In genomic region chr14:40992464-40992863, GRCm38 (mm10) we compare ENCODE assay signal across 16 mouse cellular contexts. TPM values are rescaled to one million over a fixed set of nuclear protein-coding genes. Genes with fewer than 3 reads are reported as not detected.
DNase-seq lines count a peak whose midpoint lies in the region; ATAC-seq and TF ChIP-seq lines count a peak whose summit lies in the region.
"Had no signal": no experiment of that assay in that cellular context is flagged by ENCODE, and none has a peak within 500 bp of the region (broad histone marks: within the 10 kb centered on the region; RNA-seq: fewer than 3 reads in every experiment).

No protein-coding gene starts in this region.

- peak; percentile 44; the same call in 1 of the 2 replicates for ATAC-seq in lung, embryonic 15.5 days (ENCODE audit: borderline replicate concordance, extremely low read depth, low FRiP score, low TSS enrichment)
- 0 out of 2 replicates have a peak, but pooled peaks have one; percentile 21 for ATAC-seq in erythroid progenitor cell, adult 5-6 weeks (replicated peaks; ENCODE audit: low FRiP score, poor library complexity, severe bottlenecking)
- peak; percentile 89 for ATAC-seq in liver, embryonic 13.5 days (ENCODE audit: low read depth)
- ATAC-seq in stomach, postnatal 0 days (ENCODE audit: low FRiP score, low TSS enrichment): peak; percentile 50; the same call in 1 of the 2 replicates
- ATAC-seq: midbrain, embryonic 16.5 days; Patski had no signal

- 25% methylated on average over 6 of the region's 6 CpGs for WGBS in lung, embryonic 15.5 days
- WGBS in liver, embryonic 13.5 days (ENCODE audit: insufficient replicate concordance): 3% methylated on average over 6 of the region's 6 CpGs
- 62% methylated on average over 6 of the region's 6 CpGs for WGBS in stomach, postnatal 0 days

- TF ChIP-seq EP300 in stomach, postnatal 0 days (optimal IDR thresholded peaks at IDR 0.05): no peak

- DNase-seq in lung, postnatal 14 days: no peak
- peak; percentile 67 for DNase-seq in liver, embryonic 13.5 days
- no peak for DNase-seq in stomach, postnatal 0 days (ENCODE audit: low spot score)
- no peak for DNase-seq in ovary, postnatal 36 days (ENCODE audit: low spot score)
- no peak for DNase-seq in Muller cell, postnatal 12 days (ENCODE audit: inconsistent ontology term)
- no peak for DNase-seq in adrenal gland, adult (ENCODE audit: inconsistent age in 2 of 2, low spot score in 1 of 2)
- DNase-seq: adrenal gland, postnatal 25 days; cerebellum, adult 11 months; kidney, adult 8-10 months; lung, postnatal 36 days; thymus, postnatal 14 days had no signal

- no peak for TF ChIP-seq CTCF in stomach, postnatal 0 days (IDR thresholded peaks at IDR 0.05; ENCODE audit: low read depth)

- H3K4me3 ChIP-seq in lung, embryonic 15.5 days: no peak overlapping the region
- H3K4me3 ChIP-seq in liver, embryonic 13.5 days (replicated peaks): peak overlapping the region; percentile 49
- H3K4me3 ChIP-seq in stomach, postnatal 0 days (ENCODE audit: low read depth, low read length): no peak overlapping the region
- H3K4me3 ChIP-seq: neural tube, embryonic 15.5 days had no signal

- no peaks in the 10 kb centered on the region for H3K9me3 ChIP-seq in lung, embryonic 15.5 days
- H3K9me3 ChIP-seq in liver, embryonic 13.5 days (replicated peaks): no peaks in the 10 kb centered on the region
- no peaks in the 10 kb centered on the region for H3K9me3 ChIP-seq in stomach, postnatal 0 days (ENCODE audit: control insufficient read depth, low read length)
- H3K9me3 ChIP-seq: neural tube, embryonic 15.5 days had no signal

- H3K4me2 ChIP-seq in lung, embryonic 15.5 days: no peak overlapping the region
- peak overlapping the region; percentile 70 for H3K4me2 ChIP-seq in liver, embryonic 13.5 days
- H3K4me2 ChIP-seq in stomach, postnatal 0 days (replicated peaks; ENCODE audit: low read depth): no peak overlapping the region
- H3K4me2 ChIP-seq: neural tube, embryonic 15.5 days had no signal

- peak overlapping the region; percentile 48 for H3K27ac ChIP-seq in lung, embryonic 15.5 days
- H3K27ac ChIP-seq in liver, embryonic 13.5 days: peak overlapping the region; percentile 90
- no peak overlapping the region for H3K27ac ChIP-seq in stomach, postnatal 0 days (replicated peaks)
- H3K27ac ChIP-seq: neural tube, embryonic 15.5 days had no signal

- no peak overlapping the region for H3K9ac ChIP-seq in lung, embryonic 15.5 days
- peak overlapping the region; percentile 71 for H3K9ac ChIP-seq in liver, embryonic 13.5 days
- H3K9ac ChIP-seq in stomach, postnatal 0 days (ENCODE audit: low read length): no peak overlapping the region
- H3K9ac ChIP-seq: neural tube, embryonic 15.5 days had no signal

- 0 out of 2 replicates have a peak, but pooled peaks cover 9% of the 10 kb centered on the region for H3K36me3 ChIP-seq in lung, embryonic 15.5 days
- H3K36me3 ChIP-seq in liver, embryonic 13.5 days: peaks cover 38% of the 10 kb centered on the region
- H3K36me3 ChIP-seq in stomach, postnatal 0 days (ENCODE audit: control insufficient read depth, insufficient read depth, low read length): 0 out of 2 replicates have a peak, but pooled peaks cover 3% of the 10 kb centered on the region

- H3K27me3 ChIP-seq in lung, embryonic 15.5 days: no peaks in the 10 kb centered on the region
- no peaks in the 10 kb centered on the region for H3K27me3 ChIP-seq in liver, embryonic 13.5 days
- no peaks in the 10 kb centered on the region for H3K27me3 ChIP-seq in stomach, postnatal 0 days (ENCODE audit: control insufficient read depth, insufficient read depth, low read length)
- H3K27me3 ChIP-seq: neural tube, embryonic 15.5 days; Patski had no signal

- peaks cover 6% of the 10 kb centered on the region for H3K4me1 ChIP-seq in lung, embryonic 15.5 days
- peaks cover 76% of the 10 kb centered on the region for H3K4me1 ChIP-seq in liver, embryonic 13.5 days (replicated peaks)
- no peaks in the 10 kb centered on the region for H3K4me1 ChIP-seq in stomach, postnatal 0 days (replicated peaks; ENCODE audit: control insufficient read depth, insufficient read depth)
- H3K4me1 ChIP-seq: neural tube, embryonic 15.5 days had no signal

RNA-seq across cellular contexts. Expression of gene Fam213a, which starts 21.1 kb away (rescaled TPM):
- polyA plus RNA-seq in lung, embryonic 15.5 days (2015; fragmentation: Nextera tagmentation; extraction: Ambion mirVana): 147 and 150 TPM in 2 replicates
- total RNA-seq in erythroid progenitor cell, adult 5-6 weeks (2015; ENCODE audit: low replicate concordance): 162 and 195 TPM in 2 replicates
- 261 and 301 TPM in 2 replicates for total RNA-seq in erythroid progenitor cell, adult 5-6 weeks (2017; ENCODE audit: low replicate concordance)
- polyA plus RNA-seq in liver, embryonic 13.5 days (2015; fragmentation: Nextera tagmentation; extraction: Ambion mirVana): 67.9 and 78.3 TPM in 2 replicates
- 32.4 and 34.5 TPM in 2 replicates for polyA plus RNA-seq in stomach, postnatal 0 days (2015; fragmentation: Nextera tagmentation; extraction: Ambion mirVana)

RNA-seq across cellular contexts. Expression of gene Tspan14, which starts 25.9 kb away (rescaled TPM):
- 99.0 and 101 TPM in 2 replicates for polyA plus RNA-seq in lung, embryonic 15.5 days (2015; fragmentation: Nextera tagmentation; extraction: Ambion mirVana)
- total RNA-seq in erythroid progenitor cell, adult 5-6 weeks (2015; ENCODE audit: low replicate concordance): 8.8 and 13.3 TPM in 2 replicates
- total RNA-seq in erythroid progenitor cell, adult 5-6 weeks (2017; ENCODE audit: low replicate concordance): 4.4 and 7.9 TPM in 2 replicates
- 32.9 and 37.5 TPM in 2 replicates for polyA plus RNA-seq in liver, embryonic 13.5 days (2015; fragmentation: Nextera tagmentation; extraction: Ambion mirVana)
- polyA plus RNA-seq in stomach, postnatal 0 days (2015; fragmentation: Nextera tagmentation; extraction: Ambion mirVana): 38.1 and 38.8 TPM in 2 replicates

Comparison
In these comparisons a context has a peak if more than half of its experiments do, and no peak if none do; other contexts are left out.
1. ATAC-seq: peak in every context shown above with its lines; median percentile 89 in liver, embryonic 13.5 days; 50 in stomach, postnatal 0 days; 44 in lung, embryonic 15.5 days; 21 in erythroid progenitor cell, adult 5-6 weeks.